Comparison of ENCODE assay signal across 8 mouse cellular contexts in the genomic region with DNA sequence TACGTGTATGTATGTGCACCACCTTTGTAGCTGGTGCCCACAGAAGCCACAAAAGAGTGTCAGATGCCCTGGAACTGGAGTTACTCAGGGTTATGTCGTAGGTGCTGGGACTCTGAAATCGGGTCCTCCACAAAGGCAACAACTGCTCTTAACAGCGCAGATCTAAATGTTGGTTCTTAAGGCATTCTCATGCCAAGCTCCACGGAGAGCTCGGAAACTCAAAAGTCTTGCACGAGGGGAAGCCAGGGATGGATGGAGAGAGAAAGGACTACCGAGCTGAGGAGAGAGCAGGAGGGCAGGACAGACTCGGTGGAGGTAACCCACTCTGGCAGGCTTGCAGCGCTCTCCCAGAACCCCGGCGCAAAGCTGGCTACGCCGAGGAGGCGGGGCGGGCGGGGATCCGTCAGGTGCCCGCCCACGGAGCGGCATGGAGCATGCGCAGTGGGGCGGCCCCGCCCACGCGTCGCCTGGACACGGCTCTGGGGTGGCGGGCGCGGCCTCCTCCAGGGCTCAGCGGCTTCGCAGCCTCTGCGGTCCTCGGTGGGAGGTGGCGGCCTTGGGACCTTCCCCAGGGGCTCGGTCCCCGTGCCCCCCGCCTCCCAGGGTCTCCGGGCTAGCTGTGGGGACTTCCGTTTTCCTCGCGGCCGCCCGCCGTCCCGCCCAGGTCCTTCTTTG. TPM values are rescaled to one million over a fixed set of nuclear protein-coding genes. Genes with fewer than 3 reads are reported as not detected.
A peak's percentile ranks its signal among the peaks of the same experiment; 100 is the strongest.
DNase-seq lines count a peak whose midpoint lies in the region; ATAC-seq and TF ChIP-seq lines count a peak whose summit lies in the region.

A gene (plus strand): TSS at position 516 of the 675 bp plus-strand sequence.

- under 1% methylated on average over 46 of the region's 47 CpGs for WGBS in forebrain, embryonic 16.5 days
- WGBS in lung, embryonic 15.5 days, result under 1% methylated on average over 45 of the region's 47 CpGs

- H3K4me2 ChIP-seq in forebrain, embryonic 16.5 days (ENCODE audit: low read length), result peak within 1 kb of the TSS; percentile 70
- peak within 1 kb of the TSS; percentile 60 for H3K4me2 ChIP-seq in lung, embryonic 15.5 days

- in situ Hi-C loops in ES-E14 (cut with MboI; ENCODE audit: low sequenced_read_pairs in 2 of 2, unreplicated experiment in 2 of 2), result no loop called here

- H3K27ac ChIP-seq in ES-E14 (ENCODE audit: insufficient read depth, low read depth, low read length, poor library complexity, severe bottlenecking), result no peak within 1 kb of the TSS
- H3K27ac ChIP-seq in forebrain, embryonic 16.5 days (ENCODE audit: low read length), result peak within 1 kb of the TSS; percentile 92
- H3K27ac ChIP-seq in lung, embryonic 15.5 days, result peak within 1 kb of the TSS; percentile 65

- peak; percentile 99 for ATAC-seq in forebrain, embryonic 16.5 days
- ATAC-seq in lung, embryonic 15.5 days (ENCODE audit: borderline replicate concordance, extremely low read depth, low FRiP score, low TSS enrichment), result peak; percentile 99

- peak within 1 kb of the TSS; percentile 84 to 93 for H3K4me3 ChIP-seq in ES-E14 (ENCODE audit: insufficient read depth in 1 of 2, low read depth in 1 of 2, low read length in 2 of 2, poor library complexity in 1 of 2, severe bottlenecking in 1 of 2)
- peak within 1 kb of the TSS; percentile 65 for H3K4me3 ChIP-seq in forebrain, embryonic 16.5 days (replicated peaks; ENCODE audit: low read length)
- H3K4me3 ChIP-seq in lung, embryonic 15.5 days, result peak within 1 kb of the TSS; percentile 75

- H3K9ac ChIP-seq in ES-E14 (ENCODE audit: insufficient read depth, low read depth, low read length, poor library complexity, severe bottlenecking), result peak within 1 kb of the TSS; percentile 82
- peak within 1 kb of the TSS; percentile 86 for H3K9ac ChIP-seq in forebrain, embryonic 16.5 days (replicated peaks; ENCODE audit: low read depth, low read length)
- peak within 1 kb of the TSS; percentile 76 for H3K9ac ChIP-seq in lung, embryonic 15.5 days

- peaks cover 2% of the 10 kb centered on the region; the same call in 1 of the 2 replicates for H3K36me3 ChIP-seq in ES-E14 (ENCODE audit: control insufficient read depth, insufficient read depth, low read length, poor library complexity, severe bottlenecking)
- H3K36me3 ChIP-seq in forebrain, embryonic 16.5 days (ENCODE audit: control insufficient read depth, insufficient read depth), result peaks cover 3% of the 10 kb centered on the region; the same call in 1 of the 2 replicates
- peaks cover 13% of the 10 kb centered on the region; the same call in 1 of the 2 replicates for H3K36me3 ChIP-seq in lung, embryonic 15.5 days

- peaks cover 0 to 5% of the 10 kb centered on the region in 2 experiments; a peak in 1 of 4 replicates for H3K4me1 ChIP-seq in ES-E14 (ENCODE audit: control insufficient read depth in 2 of 2, insufficient read depth in 2 of 2, low read length in 2 of 2, poor library complexity in 1 of 2)
- H3K4me1 ChIP-seq in forebrain, embryonic 16.5 days (replicated peaks; ENCODE audit: control insufficient read depth, insufficient read depth, low read length), result peaks cover 10% of the 10 kb centered on the region
- H3K4me1 ChIP-seq in lung, embryonic 15.5 days, result no peaks in the 10 kb centered on the region

- peak; percentile 80 for DNase-seq in ES-E14 (ENCODE audit: low read depth, low spot score)
- DNase-seq in cerebellum, adult 11-12 months, result peak; percentile 92
- DNase-seq in heart, postnatal 4 days, result peak; percentile 96
- peak; percentile 76 to 87 for DNase-seq in layer of hippocampus, adult 8-10 months (ENCODE audit: low spot score in 2 of 2)
- peak; percentile 87 for DNase-seq in ovary, adult 18-20 months (ENCODE audit: low spot score)
- peak; percentile 95 for DNase-seq in thymus, postnatal 0 days (ENCODE audit: low spot score)

- H3K27me3 ChIP-seq in forebrain, embryonic 16.5 days (replicated peaks; ENCODE audit: control insufficient read depth, insufficient read depth, low read length), result no peaks in the 10 kb centered on the region
- no peaks in the 10 kb centered on the region for H3K27me3 ChIP-seq in lung, embryonic 15.5 days

- no peaks in the 10 kb centered on the region for H3K9me3 ChIP-seq in ES-E14 (ENCODE audit: control insufficient read depth, insufficient read depth, low read depth, low read length)
- no peaks in the 10 kb centered on the region for H3K9me3 ChIP-seq in forebrain, embryonic 16.5 days (ENCODE audit: control insufficient read depth, low read length)
- H3K9me3 ChIP-seq in lung, embryonic 15.5 days, result no peaks in the 10 kb centered on the region

TF ChIP-seq in ES-E14, 5 proteins besides CTCF, POLR2A, EP300 and RAD21:
- TF ChIP-seq HCFC1 (IDR thresholded peaks at IDR 0.05; ENCODE audit: borderline replicate concordance, insufficient read depth, low read length), result no peak
- TF ChIP-seq CHD2 (IDR thresholded peaks at IDR 0.05; ENCODE audit: low read depth, low read length), result no peak
- no peak for TF ChIP-seq ZNF384 (IDR thresholded peaks at IDR 0.05; ENCODE audit: low read depth, low read length)
- no peak for TF ChIP-seq MAFK (IDR thresholded peaks at IDR 0.05; ENCODE audit: insufficient read depth, low read depth, low read length)
- no peak for TF ChIP-seq ZC3H11A (IDR thresholded peaks at IDR 0.05; ENCODE audit: borderline replicate concordance, low read depth, low read length)

RNA-seq across cellular contexts. Expression of the gene that starts here (rescaled TPM):
- 13.5 and 17.7 TPM in 2 replicates for total RNA-seq in ES-E14 (2012; rRNA removed)
- 14.1 and 21.2 TPM in 2 replicates for polyA plus RNA-seq in forebrain, embryonic 16.5 days (2015; fragmentation: Nextera tagmentation; extraction: Ambion mirVana)
- total RNA-seq in heart, postnatal 4 days (2021), result 10 to 100 TPM in 1 of 2 experiments, 1 to 10 TPM in 1; 8.6 to 10.1 TPM
- total RNA-seq in layer of hippocampus, adult 8-10 months (2022), result 10 to 100 TPM; 26.1 to 41.2 (median 30.1) TPM
- 6.3 and 7.0 TPM in 2 replicates for polyA plus RNA-seq in lung, embryonic 15.5 days (2015; fragmentation: Nextera tagmentation; extraction: Ambion mirVana)
- polyA plus RNA-seq in thymus, postnatal 0 days (2015; fragmentation: Nextera tagmentation; extraction: Ambion mirVana), result 3.9 and 6.4 TPM in 2 replicates
